Mouse (Mus musculus): ENCODE data around the gene Ankzf1. TPM values are rescaled to one million over a fixed set of nuclear protein-coding genes. Genes with fewer than 3 reads are reported as not detected.

The Ankzf1 gene
- 25.2 TPM in 2 replicates for polyA plus RNA-seq (2015; fragmentation: Nextera tagmentation; extraction: Ambion mirVana)

DNA sequence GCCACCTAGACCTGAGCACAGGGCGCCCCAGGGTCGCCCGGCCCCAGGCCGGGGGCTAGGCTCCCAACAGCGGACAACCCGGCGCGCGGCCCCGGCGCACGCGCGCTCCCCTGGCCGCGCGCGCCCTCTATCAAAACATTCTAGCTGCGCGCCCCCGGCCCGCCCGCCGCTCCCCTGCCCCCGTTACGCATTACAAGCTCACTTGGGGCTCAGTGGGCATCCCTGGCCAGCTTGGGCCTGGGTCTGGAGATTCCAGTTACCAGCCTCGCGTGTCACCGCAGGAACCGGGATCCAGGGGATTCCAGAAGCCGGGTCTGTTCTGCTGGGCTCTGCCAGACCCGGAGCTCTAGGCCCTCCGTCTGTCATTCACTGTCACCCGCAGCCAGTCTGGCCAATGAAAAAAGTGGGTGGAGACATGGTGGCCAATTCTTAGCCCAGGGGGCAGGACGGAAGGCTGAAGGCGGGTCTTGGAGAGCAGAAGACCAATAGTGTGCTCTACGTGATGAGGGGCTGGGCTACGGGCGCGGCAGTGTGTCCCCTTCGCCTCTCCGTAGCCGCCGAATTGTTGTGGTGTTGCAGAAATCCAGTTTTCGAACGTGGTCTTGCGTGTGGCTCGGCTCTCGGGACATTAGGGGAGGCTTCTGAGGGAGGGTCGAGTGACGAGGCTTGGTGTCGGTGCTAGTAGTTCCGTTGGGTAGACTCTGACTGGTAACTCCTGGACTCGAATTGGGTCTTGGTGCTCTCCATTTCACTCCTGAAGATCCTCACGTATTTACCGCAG is at the start of gene Ankzf1, which contains the start of gene Atg9a:
Ankzf1 (plus strand) TSS at position 530 of the 781 bp plus-strand sequence.
Atg9a (minus strand) TSS at position 575 of the 781 bp plus-strand sequence.
- Histone ChIP-seq H3K4me2 (replicated peaks) (peak within 1 kb of the TSS; percentile 84), H3K36me3 (peaks cover 18% of the 10 kb centered on the region), H3K27ac (peak within 1 kb of the TSS; percentile 90), H3K4me1 (replicated peaks) (peaks cover 12% of the 10 kb centered on the region; the same call in 1 of the 2 replicates), H3K9ac (peak within 1 kb of the TSS; percentile 83), H3K27me3 (replicated peaks) (no peaks in the 10 kb centered on the region), H3K9me3 (no peaks in the 10 kb centered on the region), H3K4me3 (replicated peaks) (peak within 1 kb of the TSS; percentile 77)
- ATAC-seq: peak; percentile 99
- WGBS: under 1% methylated on average over 56 of the region's 56 CpGs

DNA sequence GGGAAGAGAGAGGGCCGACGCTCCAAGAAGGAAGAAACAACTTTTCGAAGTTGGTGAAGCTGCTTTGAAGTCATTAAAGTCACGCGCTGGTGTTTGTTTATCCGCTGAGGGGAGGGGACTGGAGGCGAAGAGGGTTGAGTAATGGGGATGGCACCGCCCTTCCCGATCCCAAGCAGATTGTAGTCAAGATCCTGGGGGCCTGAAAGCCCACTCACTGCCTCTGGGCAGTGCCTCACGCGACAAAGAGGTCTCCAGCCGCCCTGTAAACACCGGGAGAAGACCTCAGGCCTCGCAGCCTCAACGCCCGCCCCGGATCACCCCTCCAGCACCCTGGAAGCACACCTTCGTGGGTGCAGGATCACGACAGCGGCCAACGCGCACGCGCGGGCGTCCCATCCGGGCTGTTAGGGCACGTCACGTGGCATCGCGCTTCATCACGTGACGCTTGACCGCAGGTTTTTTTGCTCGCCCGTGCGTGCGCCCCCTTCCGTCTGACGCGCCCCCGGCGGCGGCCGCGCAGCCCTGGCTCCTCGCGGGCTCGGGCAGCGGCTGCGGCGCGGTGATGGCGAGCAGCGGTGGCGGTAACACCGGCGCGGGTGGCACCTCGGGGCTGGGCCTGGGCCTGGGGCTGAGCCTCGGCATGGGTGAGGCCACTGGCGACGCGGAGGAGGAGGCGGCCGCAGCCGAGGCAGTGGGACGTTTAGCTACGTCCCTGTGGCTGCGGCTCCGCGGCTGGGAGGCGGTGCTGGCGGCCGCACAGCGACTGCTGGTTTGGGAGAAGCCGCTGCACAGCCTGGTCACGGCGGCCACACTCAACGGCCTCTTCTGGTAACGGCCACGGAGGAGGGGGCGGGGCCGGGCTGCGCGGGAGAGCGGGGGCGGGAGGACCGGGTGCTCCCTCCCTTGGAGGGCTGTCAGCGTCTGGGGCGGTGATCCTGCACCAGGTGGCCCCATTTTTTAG is 49.4 kb upstream of the Ankzf1 start, which contains the start of the genes Cnppd1 and Retreg2:
Cnppd1 (minus strand) TSS at position 411 of the 961 bp plus-strand sequence.
Retreg2 (plus strand) TSS at position 478 of the 961 bp plus-strand sequence.
- Histone ChIP-seq H3K4me2 (replicated peaks) (peak within 1 kb of the TSS; percentile 89), H3K9ac (peak within 1 kb of the TSS; percentile 96), H3K4me3 (replicated peaks) (peak within 1 kb of the TSS; percentile 98), H3K36me3 (peaks cover 29% of the 10 kb centered on the region), H3K27me3 (replicated peaks) (no peaks in the 10 kb centered on the region), H3K4me1 (replicated peaks) (peaks cover 17% of the 10 kb centered on the region; the same call in 1 of the 2 replicates), H3K9me3 (no peaks in the 10 kb centered on the region), H3K27ac (peak within 1 kb of the TSS; percentile 98)
- WGBS: 0% methylated on average over 90 of the region's 91 CpGs
- peak; percentile 94 for ATAC-seq

DNA sequence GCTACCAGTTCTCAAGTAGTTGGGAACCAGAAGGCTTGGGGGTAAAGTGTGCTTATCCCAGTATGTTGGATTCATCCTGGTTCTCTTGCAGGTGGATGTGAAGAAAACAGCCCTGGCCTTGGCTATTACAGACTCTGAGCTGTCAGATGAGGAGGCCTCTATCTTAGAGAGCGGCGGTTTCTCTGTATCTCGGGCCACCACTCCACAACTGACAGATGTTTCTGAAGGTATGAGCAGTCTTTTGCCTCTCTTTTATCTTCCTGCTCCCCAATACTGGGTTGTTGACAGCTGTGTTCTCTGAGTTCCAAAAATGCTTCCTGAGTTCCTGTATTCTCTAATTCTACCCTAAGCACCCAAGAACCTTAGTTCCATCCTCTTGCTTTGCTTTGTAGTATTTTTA is 46.4 kb upstream of the Ankzf1 start:
- Histone ChIP-seq H3K4me3 (replicated peaks) (no peak overlapping the region), H3K4me1 (replicated peaks) (peaks cover 17% of the 10 kb centered on the region; the same call in 1 of the 2 replicates), H3K4me2 (replicated peaks) (no peak overlapping the region), H3K36me3 (peaks cover 26% of the 10 kb centered on the region), H3K9me3 (no peaks in the 10 kb centered on the region), H3K9ac (no peak overlapping the region), H3K27me3 (replicated peaks) (no peaks in the 10 kb centered on the region), H3K27ac (no peak overlapping the region)
- ATAC-seq: no peak
- 95% methylated on average over 3 of the region's 3 CpGs for WGBS

DNA sequence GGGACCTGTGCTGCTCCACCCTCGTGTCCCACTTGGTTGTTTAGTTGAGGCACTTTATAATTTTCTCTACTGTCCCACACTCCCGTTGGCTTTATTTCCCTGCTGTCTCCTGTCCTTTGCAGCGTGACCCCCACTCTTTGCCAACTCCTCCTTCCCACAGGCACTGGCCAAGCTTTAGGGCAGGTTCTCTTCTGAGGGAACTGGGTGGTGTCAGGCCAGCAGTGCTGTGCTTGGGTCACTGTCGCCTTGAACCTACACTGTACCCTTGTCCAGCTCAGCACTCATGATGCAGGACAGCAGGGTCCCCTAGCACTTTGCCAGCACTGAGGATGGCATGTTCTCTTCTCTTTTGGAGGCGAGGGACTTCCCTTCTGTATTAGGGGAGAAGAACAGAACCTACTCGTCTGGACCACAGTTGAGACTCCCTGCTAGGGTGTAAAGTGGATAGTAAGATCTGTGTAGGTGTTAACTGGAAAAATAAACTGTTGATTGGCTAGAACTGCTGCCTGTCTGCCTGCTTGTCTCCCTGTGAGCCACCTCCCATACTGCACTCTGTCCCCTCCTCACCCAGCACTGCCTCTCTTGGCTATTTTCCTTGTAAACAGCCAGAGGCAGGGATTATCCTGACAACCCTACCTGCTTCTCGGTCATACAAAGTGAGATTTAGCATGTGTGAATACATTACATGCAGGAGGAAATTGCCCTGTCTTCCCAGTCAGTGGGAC is 44.4 kb upstream of the Ankzf1 start:
- Histone ChIP-seq H3K4me1 (replicated peaks) (peaks cover 12% of the 10 kb centered on the region; the same call in 1 of the 2 replicates), H3K27me3 (replicated peaks) (no peaks in the 10 kb centered on the region), H3K36me3 (peaks cover 26% of the 10 kb centered on the region), H3K4me2 (replicated peaks) (no peak overlapping the region), H3K4me3 (replicated peaks) (no peak overlapping the region), H3K9ac (no peak overlapping the region), H3K27ac (no peak overlapping the region), H3K9me3 (no peaks in the 10 kb centered on the region)
- WGBS: 80% methylated on average over 7 of the region's 7 CpGs
- no peak for ATAC-seq

DNA sequence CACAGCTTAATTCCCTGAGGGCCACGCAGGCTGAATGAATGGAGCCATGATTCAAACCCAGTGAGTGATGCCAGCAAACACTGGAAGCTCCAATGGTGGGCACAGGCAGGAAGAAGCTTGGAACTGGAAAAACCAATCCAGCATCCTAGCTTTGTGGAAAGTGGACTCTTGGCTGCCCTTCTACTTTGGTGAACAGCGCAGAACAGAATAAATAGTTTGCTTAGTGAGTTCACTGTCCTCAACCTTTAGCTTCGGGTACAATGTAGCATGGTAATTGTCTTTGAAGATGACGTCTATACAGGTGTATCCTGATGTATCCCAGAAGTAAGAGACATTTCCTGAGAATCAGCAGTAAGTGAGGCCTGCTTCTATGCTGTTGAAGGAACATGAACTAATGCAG is 43.2 kb upstream of the Ankzf1 start:
- WGBS: 86% methylated on average over 4 of the region's 4 CpGs
- H3K27ac ChIP-seq: no peak overlapping the region

DNA sequence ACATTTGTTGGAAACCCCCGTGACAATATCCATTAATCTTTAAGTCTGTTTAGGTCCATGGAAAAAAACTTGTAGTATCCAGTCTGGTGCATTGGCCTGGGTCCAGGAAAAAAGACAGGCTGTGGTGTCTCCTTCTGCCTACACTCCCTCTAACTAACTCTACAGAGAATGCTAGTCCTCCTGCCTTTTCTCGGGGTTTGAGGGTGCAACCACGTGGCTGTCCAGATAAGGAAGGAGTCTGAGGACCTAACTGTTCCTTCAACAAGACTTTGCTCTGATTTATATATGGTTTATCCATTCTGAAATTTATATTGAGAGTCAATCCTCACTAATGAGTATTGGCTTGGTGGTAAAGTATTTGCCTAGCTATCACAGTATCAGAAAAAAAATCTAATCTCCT is 36.1 kb upstream of the Ankzf1 start:
- Histone ChIP-seq H3K4me3 (replicated peaks) (no peak overlapping the region), H3K9me3 (no peaks in the 10 kb centered on the region), H3K27me3 (replicated peaks) (no peaks in the 10 kb centered on the region), H3K9ac (no peak overlapping the region), H3K4me1 (replicated peaks) (no peaks in the 10 kb centered on the region), H3K4me2 (replicated peaks) (no peak overlapping the region), H3K27ac (no peak overlapping the region), H3K36me3 (no peaks in the 10 kb centered on the region)
- ATAC-seq: no peak
- 33% methylated on average over 3 of the region's 3 CpGs for WGBS

More for the DNA sequence above, 43.2 kb upstream of the Ankzf1 start:
- H3K4me3 ChIP-seq (replicated peaks): no peak overlapping the region
- H3K27me3 ChIP-seq (replicated peaks): no peaks in the 10 kb centered on the region
- H3K36me3 ChIP-seq: peaks cover 26% of the 10 kb centered on the region
- H3K4me1 ChIP-seq (replicated peaks): peaks cover 7% of the 10 kb centered on the region; the same call in 1 of the 2 replicates
- ATAC-seq: no peak
- no peaks in the 10 kb centered on the region for H3K9me3 ChIP-seq
- H3K9ac ChIP-seq: no peak overlapping the region
- no peak overlapping the region for H3K4me2 ChIP-seq (replicated peaks)

DNA sequence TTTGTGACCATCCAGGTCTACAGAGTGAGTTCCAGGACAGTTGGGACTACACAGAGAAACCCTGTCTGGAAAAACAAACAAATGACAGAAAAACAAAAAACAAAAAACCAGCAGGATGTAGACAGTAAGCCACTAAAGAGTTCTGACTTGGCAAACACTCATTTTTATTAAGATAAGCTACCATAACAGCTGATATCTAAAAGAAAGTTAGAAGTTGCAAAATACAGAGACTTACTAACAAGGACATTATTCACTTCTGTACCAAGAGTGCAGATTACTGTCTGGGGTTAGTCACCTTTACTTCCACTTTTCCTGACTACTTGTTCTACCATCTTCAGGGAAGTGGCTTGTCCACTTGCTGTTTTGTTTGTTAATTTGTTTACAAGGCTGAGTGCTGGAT is 33.0 kb upstream of the Ankzf1 start:
- Histone ChIP-seq H3K4me2 (replicated peaks) (no peak overlapping the region), H3K27me3 (replicated peaks) (no peaks in the 10 kb centered on the region)

DNA sequence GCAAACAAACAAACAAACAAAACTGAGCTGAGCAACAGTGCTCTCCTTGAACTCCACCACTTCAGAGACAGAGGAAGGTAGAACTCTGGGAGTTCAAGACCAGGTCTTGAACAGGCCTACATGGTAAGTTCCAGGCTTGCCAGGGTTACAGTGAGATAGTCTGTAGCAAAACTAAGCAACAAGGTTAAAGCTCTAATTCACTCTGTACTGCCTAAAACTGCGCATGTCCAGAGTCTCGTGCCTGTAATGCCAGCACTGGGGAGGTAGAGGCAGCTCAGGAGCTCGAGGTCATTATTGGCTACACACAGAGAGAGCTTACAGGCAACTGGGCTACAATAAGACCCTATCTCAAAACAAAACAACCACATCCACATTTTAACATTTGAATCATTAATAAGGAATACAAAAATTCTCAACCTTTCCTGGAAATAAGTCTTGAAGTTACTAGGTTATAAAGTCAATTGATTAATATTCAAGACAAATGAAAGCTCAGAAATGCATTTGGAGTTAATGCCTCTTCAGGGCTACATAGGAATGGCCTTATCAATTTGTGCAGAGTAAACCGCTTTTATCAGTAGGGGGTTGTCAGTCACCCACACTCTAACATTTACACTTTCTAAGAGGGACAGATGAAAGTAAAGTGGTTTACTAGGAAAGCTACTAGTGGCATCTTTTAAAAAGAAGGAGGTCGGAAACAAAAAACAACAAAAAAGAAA is 32.3 kb upstream of the Ankzf1 start:
- no peak overlapping the region for H3K4me2 ChIP-seq (replicated peaks)
- H3K36me3 ChIP-seq: no peaks in the 10 kb centered on the region
- H3K27me3 ChIP-seq (replicated peaks): no peaks in the 10 kb centered on the region
- H3K27ac ChIP-seq: no peak overlapping the region
- WGBS: 65% methylated on average over 5 of the region's 5 CpGs
- H3K9ac ChIP-seq: no peak overlapping the region
- no peaks in the 10 kb centered on the region for H3K4me1 ChIP-seq (replicated peaks)
- H3K9me3 ChIP-seq: no peaks in the 10 kb centered on the region
- H3K4me3 ChIP-seq (replicated peaks): no peak overlapping the region
- no peak for ATAC-seq

More for the DNA sequence above, 33.0 kb upstream of the Ankzf1 start:
- no peaks in the 10 kb centered on the region for H3K4me1 ChIP-seq (replicated peaks)
- no peak overlapping the region for H3K27ac ChIP-seq
- no peak for ATAC-seq
- H3K4me3 ChIP-seq (replicated peaks): no peak overlapping the region
- H3K36me3 ChIP-seq: no peaks in the 10 kb centered on the region
- no peaks in the 10 kb centered on the region for H3K9me3 ChIP-seq
- no peak overlapping the region for H3K9ac ChIP-seq

DNA sequence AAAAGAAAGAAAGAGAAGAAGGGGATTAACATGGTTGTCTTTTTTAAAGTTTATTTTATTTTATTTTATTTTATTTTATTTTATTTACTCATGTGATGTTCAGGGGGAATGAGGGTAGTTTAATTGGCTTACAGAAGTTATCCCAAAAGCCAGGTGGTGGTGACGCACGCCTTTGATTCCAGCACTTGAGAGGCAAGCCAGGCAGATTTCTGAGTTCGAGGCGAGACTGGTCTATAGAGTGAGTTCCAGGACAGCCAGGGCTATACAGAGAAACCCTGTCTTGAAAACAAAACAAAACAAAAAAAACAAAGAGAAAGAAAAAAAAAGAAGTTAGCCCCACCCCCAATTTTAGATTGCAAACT is 31.7 kb upstream of the Ankzf1 start:
- 76% methylated on average over 4 of the region's 4 CpGs for WGBS
- no peaks in the 10 kb centered on the region for H3K9me3 ChIP-seq
- H3K9ac ChIP-seq: no peak overlapping the region
- H3K4me2 ChIP-seq (replicated peaks): no peak overlapping the region
- H3K27ac ChIP-seq: no peak overlapping the region
- ATAC-seq: no peak
- H3K27me3 ChIP-seq (replicated peaks): no peaks in the 10 kb centered on the region
- H3K4me3 ChIP-seq (replicated peaks): no peak overlapping the region
- no peaks in the 10 kb centered on the region for H3K36me3 ChIP-seq
- H3K4me1 ChIP-seq (replicated peaks): no peaks in the 10 kb centered on the region

DNA sequence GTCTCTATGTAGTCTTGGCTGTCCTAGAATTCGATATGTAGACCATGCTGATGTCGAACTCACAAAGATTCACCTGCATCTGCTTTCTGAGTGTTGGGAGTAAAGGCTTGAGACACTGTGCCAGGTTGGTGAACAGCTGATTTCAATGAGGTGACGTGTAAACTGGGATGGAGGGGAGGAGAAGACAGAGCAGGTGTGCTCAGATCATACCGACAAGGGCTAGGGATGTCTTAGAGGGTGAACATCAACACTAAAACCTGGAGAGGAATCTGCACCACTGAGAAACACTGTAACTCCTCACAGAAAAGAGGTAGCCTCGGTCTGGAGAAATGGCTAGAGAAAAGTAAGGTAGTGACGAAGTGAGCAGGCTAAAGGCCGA is 23.9 kb upstream of the Ankzf1 start:
- H3K27ac ChIP-seq: peak overlapping the region; percentile 81; the same call in 1 of the 2 replicates
- no peaks in the 10 kb centered on the region for H3K27me3 ChIP-seq (replicated peaks)
- no peaks in the 10 kb centered on the region for H3K9me3 ChIP-seq
- peak; percentile 34 for ATAC-seq
- peak overlapping the region; percentile 67 for H3K4me3 ChIP-seq (replicated peaks)
- no peak overlapping the region for H3K9ac ChIP-seq
- H3K36me3 ChIP-seq: peaks cover 19% of the 10 kb centered on the region
- H3K4me1 ChIP-seq (replicated peaks): peaks cover 9% of the 10 kb centered on the region
- H3K4me2 ChIP-seq (replicated peaks): peak overlapping the region; percentile 86
- WGBS: 6% methylated on average over 7 of the region's 7 CpGs
